Mouse (Mus musculus) kidney, adult 2 months (tissue): ENCODE results near the gene Ficd.

Experiments used
- CTCF ChIP-seq: fragments of 200-500 bp; conservative IDR thresholded peaks from 2 replicates; pipeline ENCODE4 v1.5.1; 2011; ENCODE audit warnings: low read depth, mild to moderate bottlenecking, control low read depth, low read length, moderate library complexity, mixed read lengths; ENCODE audit not compliant: insufficient read depth, insufficient read length
- POLR2A ChIP-seq: fragments of 200-500 bp; IDR thresholded peaks from one replicate; pipeline ENCODE4 v1.6.1; 2011; ENCODE audit warnings: low read depth, low read length, control low read depth

- no peak for TF ChIP-seq POLR2A
- no peak for TF ChIP-seq CTCF
Observed at GRCm38 (mm10) chr5:113737607-113738237, 2.1 kb downstream of the Ficd start.
